Mouse (Mus musculus) liver, adult 2 months (tissue): ENCODE measurements at regions not wholly inside any gene's neighbourhood (a gene's known extent, or its start where the extent isn't known, plus 50 kb on each side); places are given as distances from the start of the nearest gene placed in this dataset.

Source experiments
- CTCF ChIP-seq: fragments of 200-500 bp; IDR thresholded peaks from 2 replicates; pipeline ENCODE4 v1.5.1; 2011; ENCODE audit warnings: low read depth, low read length, control low read depth
- POLR2A ChIP-seq: fragments of 200-500 bp; IDR thresholded peaks from 2 replicates; pipeline ENCODE4 v1.6.1; 2011; ENCODE audit warnings: low read length, control low read depth; ENCODE audit not compliant: insufficient read depth; ENCODE audit errors: extremely low read depth

DNA sequence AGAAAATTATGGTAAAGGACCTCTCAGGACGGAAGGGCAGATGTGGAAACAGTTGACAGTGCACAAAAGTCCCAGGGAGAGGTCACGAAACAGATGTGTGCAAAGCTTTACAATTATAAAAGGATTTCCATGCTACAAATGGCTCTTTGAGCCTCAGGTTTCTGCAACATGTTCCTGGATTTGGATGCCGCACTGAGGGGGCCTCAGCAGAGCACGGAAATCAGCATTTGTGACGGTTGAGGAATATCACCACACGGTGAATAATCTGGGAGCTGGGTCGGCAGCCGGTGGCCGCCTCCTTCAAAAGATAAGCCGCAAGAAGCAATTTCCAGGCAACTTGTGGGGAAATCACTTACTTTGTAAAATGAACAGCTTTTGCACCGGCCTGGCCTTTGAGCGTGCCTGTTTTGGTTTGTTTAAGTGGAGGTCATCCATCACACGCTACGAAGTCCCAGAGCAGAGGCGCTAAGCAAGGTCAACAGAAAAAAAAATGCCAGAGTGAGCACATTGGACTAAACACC is 188.8 kb downstream of the Gm45692 start:
- TF ChIP-seq CTCF (no peak), POLR2A (no peak)
